Mouse (Mus musculus): ENCODE measurements at regions not wholly inside any gene's neighbourhood (a gene's known extent, or its start where the extent isn't known, plus 50 kb on each side); places are given as distances from the start of the nearest gene placed in this dataset.
"Not testable (repeated sequence)": the region's sequence is repeated elsewhere in the genome, so short reads cannot be mapped to it uniquely, and the experiment has no call there.

DNA sequence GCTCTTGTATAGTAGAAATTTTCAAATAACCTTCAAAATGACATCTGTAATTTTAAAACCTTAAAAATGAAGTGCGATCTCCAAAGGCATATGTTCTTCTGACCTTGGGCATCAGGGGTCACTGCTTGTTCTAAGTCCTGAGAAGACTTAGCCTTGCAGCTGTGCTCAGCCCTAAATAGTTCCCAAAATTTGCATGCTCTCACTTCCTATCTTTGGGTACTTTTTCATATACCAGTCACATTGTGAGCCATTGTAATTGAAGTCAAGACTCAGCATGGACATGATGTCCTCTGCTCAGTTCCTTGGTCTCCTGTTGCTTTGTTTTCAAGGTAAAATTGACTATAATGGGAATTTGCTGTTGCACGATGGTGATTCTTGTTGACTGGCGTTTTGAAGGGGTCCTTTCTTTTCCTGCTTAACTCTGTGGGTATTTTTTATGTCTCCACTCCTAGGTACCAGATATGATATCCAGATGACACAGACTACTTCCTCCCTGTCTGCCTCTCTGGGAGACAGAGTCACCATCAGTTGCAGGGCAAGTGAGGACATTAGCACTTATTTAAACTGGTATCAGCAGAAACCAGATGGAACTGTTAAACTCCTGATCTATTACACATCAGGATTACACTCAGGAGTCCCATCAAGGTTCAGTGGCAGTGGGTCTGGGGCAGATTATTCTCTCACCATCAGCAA is 1144.6 kb upstream of the Tacstd2 start:
- intact Hi-C loops (cut with DNase I): no loop called here
- DNase-seq (ENCODE audit: low spot score in 2 of 2): no peak

- DNase-seq (ENCODE audit: low spot score in 2 of 2): peak; percentile 1 to 11
- intact Hi-C loops (cut with DNase I): not testable (repeated sequence)
These were observed 1132.8 kb upstream of the Tacstd2 start for GRCm38 (mm10) chr6:68668433-68668832.

DNA sequence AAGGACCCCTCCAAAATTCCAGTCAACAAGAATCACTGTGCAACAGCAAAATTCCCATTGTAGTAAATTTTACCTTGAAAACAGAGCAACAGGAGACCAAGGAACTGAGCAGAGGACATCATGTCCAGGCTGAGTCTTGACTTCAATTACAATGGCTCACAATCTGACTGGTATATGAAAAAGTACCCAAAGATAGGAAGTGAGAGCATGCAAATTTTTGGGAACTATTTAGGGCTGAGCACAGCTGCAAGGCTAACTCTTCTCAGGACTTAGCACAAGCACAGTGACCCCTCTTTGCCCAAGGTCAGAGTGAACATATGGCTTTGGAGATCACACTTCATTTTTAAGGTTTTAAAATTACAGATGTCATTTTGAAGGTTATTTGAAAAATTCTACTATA is 1096.7 kb upstream of the Tacstd2 start:
- intact Hi-C loops (cut with DNase I): not testable (repeated sequence)

GRCm38 (mm10) chr6:68631787-68632186 is 1096.2 kb upstream of the Tacstd2 start:
- intact Hi-C loops (cut with DNase I): no loop called here
- DNase-seq (ENCODE audit: low spot score in 2 of 2): no peak

More for the DNA sequence above, 1096.7 kb upstream of the Tacstd2 start:
- not testable (repeated sequence) for DNase-seq (ENCODE audit: low spot score in 2 of 2)

GRCm38 (mm10) chr6:68606033-68606432 is 1070.4 kb upstream of the Tacstd2 start:
- intact Hi-C loops (cut with DNase I): no loop called here
- no peak for DNase-seq (ENCODE audit: low spot score in 2 of 2)

Data from left cerebral cortex, postnatal 25 days (tissue).